Mouse (Mus musculus): Measurements from ENCODE around the gene Hist1h1d. TPM values are rescaled to one million over a fixed set of nuclear protein-coding genes. Genes with fewer than 3 reads are reported as not detected.

The Hist1h1d gene
- 100 to 1,000 TPM; 117 to 132 TPM for total RNA-seq (2023)

DNA sequence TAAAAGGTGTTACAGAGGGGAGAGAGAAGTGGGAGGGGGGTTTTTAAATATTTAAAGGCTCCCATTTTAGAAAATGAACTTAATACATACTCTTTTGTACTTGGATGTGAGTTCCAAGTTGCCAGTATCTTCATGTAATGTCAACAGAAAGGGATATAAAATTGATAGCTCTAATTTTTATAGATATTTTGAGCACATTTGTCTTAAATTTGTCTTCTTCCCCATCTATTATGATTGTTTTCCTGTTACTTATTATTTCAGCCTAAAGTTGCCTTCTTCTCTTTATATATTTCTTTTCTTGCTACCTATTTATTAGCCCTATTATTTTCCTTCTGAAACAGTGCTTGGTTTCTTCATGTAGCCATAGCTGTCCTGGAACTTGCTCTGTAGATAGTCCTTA lies at the start of gene Hist1h1d:
TSS of gene Hist1h1d (plus strand) at position 301 of the 400 bp plus-strand sequence.

DNA sequence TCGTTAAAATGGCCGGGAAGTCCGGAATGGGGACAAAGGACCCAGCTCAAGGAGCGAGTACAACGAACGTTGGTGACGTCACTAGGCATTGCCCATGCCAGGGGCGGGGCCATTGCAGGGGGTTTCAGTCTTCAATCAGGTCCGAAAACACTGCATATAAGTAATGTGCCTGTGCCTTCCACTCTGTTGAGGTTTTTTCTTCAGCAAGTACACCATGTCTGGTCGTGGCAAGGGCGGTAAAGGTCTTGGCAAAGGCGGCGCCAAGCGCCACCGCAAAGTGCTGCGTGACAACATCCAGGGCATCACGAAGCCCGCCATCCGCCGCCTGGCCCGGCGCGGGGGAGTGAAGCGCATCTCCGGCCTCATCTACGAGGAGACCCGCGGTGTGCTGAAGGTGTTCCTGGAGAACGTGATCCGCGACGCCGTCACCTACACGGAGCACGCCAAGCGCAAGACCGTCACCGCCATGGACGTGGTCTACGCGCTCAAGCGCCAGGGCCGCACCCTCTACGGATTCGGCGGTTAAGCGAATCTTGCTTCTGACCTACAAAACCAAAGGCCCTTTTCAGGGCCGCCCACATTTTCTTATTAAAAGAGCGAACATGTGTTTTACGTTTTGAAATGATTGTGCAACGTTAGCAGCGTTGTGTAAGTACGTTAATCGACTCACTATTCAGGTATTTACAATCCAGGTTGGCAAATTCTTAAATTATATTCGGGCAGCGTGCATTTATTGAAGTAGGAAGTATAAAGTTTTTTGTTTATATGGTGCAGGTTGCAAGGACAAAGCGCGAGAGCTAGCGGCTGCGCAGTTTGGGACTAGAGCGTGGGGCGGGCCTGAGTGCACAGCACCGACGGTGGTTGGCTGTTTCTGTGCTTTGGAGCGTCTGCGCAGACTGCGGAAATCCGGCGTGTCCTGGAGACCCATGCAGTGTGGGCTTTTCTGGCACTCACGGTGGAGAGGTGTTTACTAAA lies 21.9 kb upstream of the Hist1h1d start, which contains the start of gene Hist1h4h:
TSS of gene Hist1h4h (plus strand) at position 150 of the 975 bp plus-strand sequence.

DNA sequence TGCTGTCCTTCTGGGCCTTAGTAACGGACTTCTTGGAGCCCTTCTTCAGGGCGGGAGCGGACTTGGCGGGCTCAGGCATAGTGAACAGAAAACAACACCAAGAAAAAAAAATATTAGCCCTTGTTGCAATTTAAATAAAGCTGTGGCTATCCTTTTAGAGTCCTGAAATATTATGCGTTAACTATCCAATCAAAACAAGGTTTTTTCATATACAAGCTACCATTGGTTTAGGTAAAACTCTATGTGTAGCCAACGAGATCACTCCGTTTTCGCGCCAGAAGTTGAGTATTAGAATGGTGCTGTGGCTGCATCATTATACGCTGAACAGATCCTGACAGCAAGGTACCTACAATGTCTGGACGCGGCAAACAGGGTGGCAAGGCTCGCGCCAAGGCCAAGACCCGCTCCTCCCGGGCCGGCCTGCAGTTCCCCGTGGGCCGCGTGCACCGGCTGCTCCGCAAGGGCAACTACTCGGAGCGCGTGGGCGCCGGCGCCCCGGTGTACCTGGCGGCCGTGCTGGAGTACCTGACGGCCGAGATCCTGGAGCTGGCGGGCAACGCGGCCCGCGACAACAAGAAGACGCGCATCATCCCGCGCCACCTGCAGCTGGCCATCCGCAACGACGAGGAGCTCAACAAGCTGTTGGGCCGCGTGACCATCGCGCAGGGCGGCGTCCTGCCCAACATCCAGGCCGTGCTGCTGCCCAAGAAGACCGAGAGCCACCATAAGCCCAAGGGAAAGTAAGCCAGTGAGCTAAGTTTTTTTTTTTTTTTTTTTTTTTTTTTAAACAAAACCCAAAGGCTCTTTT lies 19.3 kb upstream of the Hist1h1d start, which contains the start of gene Hist1h2af:
TSS of gene Hist1h2af (plus strand) at position 347 of the 808 bp plus-strand sequence.

DNA sequence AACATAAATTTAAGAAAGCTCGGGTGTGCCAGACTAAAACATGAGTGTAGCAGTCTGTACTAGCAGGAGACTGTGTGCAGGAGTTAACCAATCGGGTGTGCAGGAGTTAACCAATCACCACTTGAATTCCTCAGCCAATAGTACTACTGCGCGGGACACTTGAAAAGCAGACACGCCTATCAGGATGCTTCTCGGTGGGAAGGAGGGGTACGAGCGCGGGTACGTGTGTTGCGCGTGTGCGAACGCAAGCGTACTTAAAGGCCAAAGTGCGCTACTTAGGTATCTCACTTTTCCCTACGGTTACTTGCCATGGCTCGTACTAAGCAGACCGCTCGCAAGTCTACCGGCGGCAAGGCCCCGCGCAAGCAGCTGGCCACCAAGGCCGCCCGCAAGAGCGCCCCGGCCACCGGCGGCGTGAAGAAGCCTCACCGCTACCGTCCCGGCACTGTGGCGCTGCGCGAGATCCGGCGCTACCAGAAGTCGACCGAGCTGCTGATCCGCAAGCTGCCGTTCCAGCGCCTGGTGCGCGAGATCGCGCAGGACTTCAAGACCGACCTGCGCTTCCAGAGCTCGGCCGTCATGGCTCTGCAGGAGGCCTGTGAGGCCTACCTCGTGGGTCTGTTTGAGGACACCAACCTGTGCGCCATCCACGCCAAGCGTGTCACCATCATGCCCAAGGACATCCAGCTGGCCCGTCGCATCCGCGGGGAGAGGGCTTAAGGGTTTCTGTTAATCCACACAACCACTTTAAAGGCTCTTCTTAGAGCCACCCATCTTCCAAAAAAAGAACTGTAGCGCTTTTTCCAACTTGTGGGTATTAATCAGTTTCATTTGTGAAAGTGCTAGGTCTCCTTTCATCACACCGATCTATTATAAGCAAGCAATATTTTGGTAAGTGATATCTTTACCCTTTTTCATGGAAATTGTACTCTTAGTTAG lies 17.7 kb upstream of the Hist1h1d start, which contains the start of gene Hist1h3g:
TSS of gene Hist1h3g (plus strand) at position 286 of the 939 bp plus-strand sequence.

DNA sequence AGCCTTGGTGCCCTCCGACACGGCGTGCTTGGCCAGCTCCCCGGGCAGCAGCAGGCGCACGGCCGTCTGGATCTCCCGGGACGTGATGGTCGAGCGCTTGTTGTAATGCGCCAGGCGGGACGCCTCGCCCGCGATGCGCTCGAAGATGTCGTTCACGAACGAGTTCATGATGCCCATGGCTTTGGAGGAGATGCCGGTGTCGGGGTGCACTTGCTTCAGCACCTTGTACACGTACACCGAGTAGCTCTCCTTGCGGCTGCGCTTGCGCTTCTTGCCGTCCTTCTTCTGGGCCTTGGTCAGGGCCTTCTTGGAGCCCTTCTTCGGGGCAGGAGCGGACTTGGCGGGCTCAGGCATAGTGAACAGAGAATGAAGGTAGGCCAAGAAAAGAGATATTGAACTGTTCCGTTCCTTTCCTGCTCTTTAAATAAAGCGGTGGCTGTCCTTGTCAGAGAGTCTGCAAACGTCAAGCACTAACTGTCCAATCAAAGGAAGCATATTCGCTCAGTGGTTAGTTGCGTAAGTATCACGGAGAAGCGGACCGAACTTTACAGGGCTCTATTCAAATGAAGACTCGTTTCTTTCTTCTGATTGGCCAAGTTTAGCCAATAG lies 10.0 kb upstream of the Hist1h1d start, which contains the start of gene Hist1h2bh:
TSS of gene Hist1h2bh (minus strand) at position 394 of the 609 bp plus-strand sequence.

DNA sequence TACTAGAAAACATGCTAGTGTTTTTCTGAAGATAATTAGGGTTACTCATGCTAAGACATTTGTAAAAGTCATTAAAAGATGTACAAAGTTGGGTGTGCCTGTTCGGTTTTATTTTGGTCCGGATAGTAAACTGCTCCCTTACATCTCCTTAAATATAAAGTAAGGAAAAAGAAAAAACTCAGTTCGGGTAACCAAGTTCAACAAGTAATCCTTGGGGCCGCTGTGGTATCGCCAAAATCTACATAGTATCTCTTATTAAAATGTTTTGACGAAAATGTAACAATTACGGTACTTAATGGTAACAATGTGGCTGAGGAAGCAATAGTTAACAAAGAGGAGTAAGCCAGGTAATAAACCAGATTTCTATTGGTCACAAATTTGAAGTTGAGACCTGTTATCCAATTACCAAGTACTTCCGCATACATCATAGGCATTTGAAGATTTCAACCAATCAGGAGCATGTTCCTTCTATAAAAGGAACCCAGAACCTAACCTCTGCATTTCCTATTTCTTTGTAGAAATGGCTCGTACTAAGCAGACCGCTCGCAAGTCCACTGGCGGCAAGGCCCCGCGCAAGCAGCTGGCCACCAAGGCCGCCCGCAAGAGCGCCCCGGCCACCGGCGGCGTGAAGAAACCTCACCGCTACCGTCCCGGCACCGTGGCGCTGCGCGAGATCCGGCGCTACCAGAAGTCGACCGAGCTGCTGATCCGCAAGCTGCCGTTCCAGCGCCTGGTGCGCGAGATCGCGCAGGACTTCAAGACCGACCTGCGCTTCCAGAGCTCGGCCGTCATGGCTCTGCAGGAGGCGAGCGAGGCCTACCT lies 8.9 kb upstream of the Hist1h1d start, which contains the start of gene Hist1h3f:
TSS of gene Hist1h3f (plus strand) at position 88 of the 822 bp plus-strand sequence.

DNA sequence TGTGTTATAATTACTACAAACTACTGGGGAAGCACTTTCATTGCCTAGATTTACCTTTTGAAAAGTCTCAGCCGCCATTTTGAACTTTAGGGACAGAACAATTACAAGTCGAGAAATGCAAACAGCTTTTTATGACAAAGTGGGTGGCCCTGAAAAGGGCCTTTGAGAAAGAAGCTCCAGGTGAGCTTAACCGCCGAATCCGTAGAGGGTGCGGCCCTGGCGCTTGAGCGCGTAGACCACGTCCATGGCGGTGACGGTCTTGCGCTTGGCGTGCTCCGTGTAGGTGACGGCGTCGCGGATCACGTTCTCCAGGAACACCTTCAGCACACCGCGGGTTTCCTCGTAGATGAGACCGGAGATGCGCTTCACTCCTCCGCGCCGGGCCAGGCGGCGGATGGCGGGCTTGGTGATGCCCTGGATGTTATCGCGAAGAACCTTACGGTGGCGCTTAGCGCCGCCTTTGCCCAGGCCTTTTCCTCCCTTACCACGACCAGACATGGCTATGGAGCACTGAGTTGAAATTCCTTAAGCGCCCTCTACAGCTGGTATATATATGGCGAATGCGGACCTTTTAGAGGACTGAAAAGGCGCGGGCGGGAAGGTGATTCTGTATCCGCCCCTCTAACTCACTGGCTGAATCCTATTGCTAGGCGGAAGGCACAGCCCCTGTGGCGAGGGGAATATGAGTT lies 1.8 kb upstream of the Hist1h1d start, which contains the start of gene Hist1h4f:
TSS of gene Hist1h4f (minus strand) at position 503 of the 689 bp plus-strand sequence.

DNA sequence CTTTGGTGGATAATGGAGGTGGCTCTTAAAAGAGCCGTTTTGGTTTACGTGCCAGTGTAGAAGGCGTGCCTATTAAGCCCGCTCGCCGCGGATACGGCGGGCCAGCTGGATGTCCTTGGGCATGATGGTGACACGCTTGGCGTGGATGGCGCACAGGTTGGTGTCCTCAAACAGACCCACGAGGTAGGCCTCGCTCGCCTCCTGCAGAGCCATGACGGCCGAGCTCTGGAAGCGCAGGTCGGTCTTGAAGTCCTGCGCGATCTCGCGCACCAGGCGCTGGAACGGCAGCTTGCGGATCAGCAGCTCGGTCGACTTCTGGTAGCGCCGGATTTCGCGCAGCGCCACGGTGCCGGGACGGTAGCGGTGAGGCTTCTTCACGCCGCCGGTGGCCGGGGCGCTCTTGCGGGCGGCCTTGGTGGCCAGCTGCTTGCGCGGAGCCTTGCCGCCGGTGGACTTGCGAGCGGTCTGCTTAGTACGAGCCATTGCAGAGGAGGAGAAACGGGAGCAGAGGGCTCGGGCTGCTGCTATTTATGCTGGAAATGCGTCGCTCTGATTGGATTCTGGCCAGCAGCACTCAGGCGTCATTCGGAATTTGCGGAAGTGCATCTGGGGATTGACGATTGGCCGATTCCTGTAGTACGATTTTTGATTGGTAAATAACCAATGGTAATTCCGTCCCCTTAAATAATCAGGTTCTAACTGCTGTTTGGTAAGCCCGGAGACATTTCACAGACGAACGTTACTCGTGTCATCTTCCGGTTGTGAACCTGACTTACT lies 9.0 kb downstream of the Hist1h1d start, which contains the start of gene Hist1h3e:
TSS of gene Hist1h3e (minus strand) at position 487 of the 777 bp plus-strand sequence.

DNA sequence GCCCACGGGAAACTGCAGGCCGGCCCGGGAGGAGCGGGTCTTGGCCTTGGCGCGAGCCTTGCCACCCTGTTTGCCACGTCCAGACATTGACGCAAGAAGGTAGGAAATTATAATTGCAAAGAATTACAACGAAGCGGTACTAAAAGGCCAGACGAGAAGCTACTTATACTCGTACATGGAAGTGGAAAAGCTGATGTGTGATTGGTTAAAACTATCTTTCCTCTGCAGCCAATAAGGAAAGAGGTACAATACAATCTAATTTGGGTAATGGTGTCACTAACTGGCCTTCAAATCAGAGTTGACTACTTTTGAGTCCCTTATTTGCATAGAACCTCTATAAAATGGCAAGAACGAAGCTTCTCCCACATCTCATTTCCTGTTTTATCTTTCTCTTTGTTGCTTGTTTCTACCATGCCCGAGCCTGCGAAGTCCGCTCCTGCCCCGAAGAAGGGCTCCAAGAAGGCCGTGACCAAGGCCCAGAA lies 18.0 kb downstream of the Hist1h1d start, which contains the start of the genes Hist1h2ae and Hist1h2bg:
TSS of gene Hist1h2ae (minus strand) at position 199 of the 482 bp plus-strand sequence.
TSS of gene Hist1h2bg (plus strand) at position 375 of the 482 bp plus-strand sequence.

DNA sequence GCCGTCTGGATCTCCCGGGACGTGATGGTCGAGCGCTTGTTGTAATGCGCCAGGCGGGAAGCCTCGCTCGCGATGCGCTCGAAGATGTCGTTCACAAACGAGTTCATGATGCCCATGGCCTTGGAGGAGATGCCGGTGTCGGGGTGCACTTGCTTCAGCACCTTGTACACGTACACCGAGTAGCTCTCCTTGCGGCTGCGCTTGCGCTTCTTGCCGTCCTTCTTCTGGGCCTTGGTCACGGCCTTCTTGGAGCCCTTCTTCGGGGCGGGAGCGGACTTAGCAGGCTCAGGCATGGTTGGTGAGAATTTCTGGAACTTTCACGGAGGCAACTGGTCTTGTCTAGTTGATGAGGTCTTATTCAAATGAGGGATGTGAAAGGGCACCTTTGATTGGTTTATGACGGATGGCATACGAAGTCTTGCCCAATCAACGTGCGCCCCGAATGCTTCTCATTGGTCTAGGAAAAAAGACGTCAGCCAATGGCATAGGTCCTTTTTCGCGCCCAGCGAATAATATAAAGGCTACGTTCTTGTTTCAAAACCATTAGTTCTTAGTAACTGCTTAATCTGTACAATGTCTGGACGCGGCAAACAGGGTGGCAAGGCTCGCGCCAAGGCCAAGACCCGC lies 20.9 kb downstream of the Hist1h1d start, which contains the start of the genes Hist1h2bf and Hist1h2ad:
TSS of gene Hist1h2bf (minus strand) at position 299 of the 627 bp plus-strand sequence.
TSS of gene Hist1h2ad (plus strand) at position 484 of the 627 bp plus-strand sequence.

DNA sequence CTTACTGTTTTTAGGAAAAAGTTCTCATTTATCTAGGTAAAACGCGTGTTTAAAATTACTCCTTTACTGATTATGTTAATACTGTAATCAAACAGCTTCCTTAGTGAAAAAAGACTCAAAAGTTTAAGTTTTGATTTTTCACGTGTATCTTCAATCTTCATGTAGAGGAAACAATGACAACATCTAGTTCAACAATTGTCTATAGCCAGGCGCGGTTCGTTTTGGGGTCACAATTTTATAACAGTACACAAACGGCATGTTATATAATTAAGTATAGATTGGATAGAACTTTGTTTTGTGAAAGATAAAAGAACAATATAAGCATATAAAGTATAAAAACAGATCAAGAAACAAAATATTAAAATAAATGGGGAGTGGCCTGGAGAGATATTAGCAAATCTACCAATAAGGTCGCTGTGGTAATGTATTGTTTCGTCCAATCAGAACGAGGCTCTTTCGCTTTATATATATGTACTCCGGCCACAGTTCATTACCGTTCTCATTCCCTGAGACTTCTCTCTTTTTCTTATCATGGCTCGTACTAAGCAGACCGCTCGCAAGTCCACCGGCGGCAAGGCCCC lies 22.3 kb downstream of the Hist1h1d start, which contains the start of gene Hist1h3d:
TSS of gene Hist1h3d (plus strand) at position 493 of the 581 bp plus-strand sequence.

DNA sequence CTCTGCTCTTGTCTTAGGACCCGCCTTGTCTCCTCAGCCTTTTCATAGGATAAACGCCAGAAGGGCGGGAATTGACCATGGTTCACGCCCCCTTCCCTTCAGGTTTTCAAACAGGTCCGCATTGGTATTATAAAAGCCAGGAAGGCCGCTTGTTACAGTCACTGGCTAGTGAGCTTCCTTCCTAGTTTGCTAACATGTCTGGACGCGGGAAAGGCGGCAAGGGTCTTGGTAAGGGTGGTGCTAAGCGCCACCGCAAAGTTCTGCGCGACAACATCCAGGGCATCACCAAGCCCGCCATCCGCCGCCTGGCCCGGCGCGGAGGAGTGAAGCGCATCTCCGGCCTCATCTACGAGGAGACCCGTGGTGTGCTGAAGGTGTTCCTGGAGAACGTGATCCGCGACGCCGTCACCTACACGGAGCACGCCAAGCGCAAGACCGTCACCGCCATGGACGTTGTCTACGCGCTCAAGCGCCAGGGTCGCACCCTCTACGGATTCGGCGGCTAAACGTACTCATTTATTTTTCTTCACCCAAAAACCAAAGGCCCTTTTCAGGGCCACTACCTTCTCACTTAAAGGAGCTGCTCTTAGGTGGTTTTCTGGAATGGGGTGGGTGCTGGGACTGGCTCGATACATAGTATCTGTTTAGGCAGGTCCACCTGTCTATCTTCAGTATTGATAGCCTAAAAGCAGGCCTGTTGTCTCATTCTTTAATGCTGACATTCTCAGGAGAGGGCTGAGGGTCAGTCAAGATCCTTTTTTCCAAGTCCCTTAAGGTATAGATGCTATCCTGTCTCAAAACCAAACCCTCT lies 28.6 kb downstream of the Hist1h1d start, which contains the start of gene Hist1h4d:
TSS of gene Hist1h4d (plus strand) at position 191 of the 811 bp plus-strand sequence.

